Mouse (Mus musculus) macrophage (primary cell): ENCODE measurements around the gene Sirt2. TPM values are rescaled to one million over a fixed set of nuclear protein-coding genes. Genes with fewer than 3 reads are reported as not detected.

Experiments used
- H3K27ac ChIP-seq: fragments of 350-480 bp; formaldehyde crosslinking; 2 replicates; pipeline ENCODE4 v1.9.0; 2021
- H3K36me3 ChIP-seq: fragments of 350-480 bp; formaldehyde crosslinking; 2 replicates; pipeline ENCODE4 v1.9.0; 2021; ENCODE audit errors: inconsistent target
- H3K4me3 ChIP-seq: fragments of 350-480 bp; formaldehyde crosslinking; 2 replicates; pipeline ENCODE4 v1.9.0; 2021; ENCODE audit errors: inconsistent target
- H3K79me2 ChIP-seq: fragments of 350-480 bp; formaldehyde crosslinking; 2 replicates; pipeline ENCODE4 v1.9.0; 2021; ENCODE audit errors: inconsistent target
- WGBS: methylation state at CpG from one replicate; pipeline ENCODE4 v1.1.7; 2026; ENCODE audit warnings: inconsistent platforms; ENCODE audit not compliant: missing documents; 5-methylcytosine and 5-hydroxymethylcytosine counted together
- polyA plus RNA-seq: library from polyadenylated mRNA; stranded (reverse); fragments of 250-400 nt; gene quantifications from 3 replicates; pipeline ENCODE4 v1.2.4, GENCODE M21; 2018; ENCODE audit warnings: inconsistent platforms

Sirt2 gene
- polyA plus RNA-seq, 1 experiment from 2014 or later: 230 TPM

- no peak overlapping the region for H3K27ac ChIP-seq
- H3K79me2 ChIP-seq: peaks cover 22% of the 10 kb centered on the region; the same call in 1 of the 2 replicates
- no peak overlapping the region for H3K4me3 ChIP-seq
- 84% methylated on average over 7 of the region's 9 CpGs for WGBS
- H3K36me3 ChIP-seq: peaks cover 58% of the 10 kb centered on the region
These were observed 12.3 kb downstream of the Sirt2 start for GRCm38 (mm10) chr7:28778825-28779224.

GRCm38 (mm10) chr7:28780067-28780658 lies 13.6 kb downstream of the Sirt2 start:
- 30% methylated on average over 6 of the region's 6 CpGs for WGBS
- H3K27ac ChIP-seq: peak overlapping the region; percentile 94
- H3K79me2 ChIP-seq: peaks cover 9% of the 10 kb centered on the region; the same call in 1 of the 2 replicates
- H3K4me3 ChIP-seq: no peak overlapping the region
- H3K36me3 ChIP-seq: peaks cover 57% of the 10 kb centered on the region

GRCm38 (mm10) chr7:28780857-28781256 lies 14.3 kb downstream of the Sirt2 start:
- no peak overlapping the region for H3K4me3 ChIP-seq
- peak overlapping the region; percentile 94 for H3K27ac ChIP-seq
- 13% methylated on average over 7 of the region's 7 CpGs for WGBS
- H3K36me3 ChIP-seq: peaks cover 56% of the 10 kb centered on the region
- peaks cover 2% of the 10 kb centered on the region; the same call in 1 of the 2 replicates for H3K79me2 ChIP-seq

- Histone ChIP-seq H3K79me2 (no peaks in the 10 kb centered on the region; the same call in 1 of the 2 replicates), H3K27ac (peak overlapping the region; percentile 94), H3K4me3 (no peak overlapping the region), H3K36me3 (peaks cover 54% of the 10 kb centered on the region)
- 32% methylated on average over 8 of the region's 8 CpGs for WGBS
These were observed 14.7 kb downstream of the Sirt2 start for GRCm38 (mm10) chr7:28781261-28781663.

- Histone ChIP-seq H3K4me3 (no peak overlapping the region), H3K36me3 (peaks cover 40% of the 10 kb centered on the region), H3K79me2 (no peaks in the 10 kb centered on the region), H3K27ac (no peak overlapping the region)
- 100% methylated on average over 3 of the region's 5 CpGs for whole genome bisulfite sequencing
These were observed 18.6 kb downstream of the Sirt2 start for GRCm38 (mm10) chr7:28785161-28785560.

- Histone ChIP-seq H3K79me2 (no peaks in the 10 kb centered on the region), H3K4me3 (no peak overlapping the region), H3K27ac (no peak overlapping the region), H3K36me3 (peaks cover 35% of the 10 kb centered on the region)
- 94% methylated on average over 9 of the region's 9 CpGs for WGBS
These were observed 21.3 kb downstream of the Sirt2 start for GRCm38 (mm10) chr7:28787884-28788283.

GRCm38 (mm10) chr7:28788307-28789195 lies 22.0 kb downstream of the Sirt2 start, which contains the start of gene Rinl:
Gene Rinl (plus strand): TSS chr7:28788969.
- WGBS: 20% methylated on average over 5 of the region's 5 CpGs
- peaks cover 28% of the 10 kb centered on the region for H3K36me3 ChIP-seq
- H3K27ac ChIP-seq: no peak within 1 kb of the TSS
- H3K4me3 ChIP-seq: no peak within 1 kb of the TSS
- H3K79me2 ChIP-seq: no peaks in the 10 kb centered on the region

- Histone ChIP-seq H3K36me3 (peaks cover 21% of the 10 kb centered on the region), H3K27ac (no peak overlapping the region), H3K4me3 (no peak overlapping the region), H3K79me2 (no peaks in the 10 kb centered on the region)
- 86% methylated on average over 3 of the region's 3 CpGs for WGBS
These were observed 22.7 kb downstream of the Sirt2 start for GRCm38 (mm10) chr7:28789235-28789634.

- Histone ChIP-seq H3K79me2 (no peaks in the 10 kb centered on the region), H3K4me3 (no peak overlapping the region), H3K36me3 (peaks cover 13% of the 10 kb centered on the region; the same call in 1 of the 2 replicates), H3K27ac (no peak overlapping the region)
- 88% methylated on average over 8 of the region's 8 CpGs for WGBS
These were observed 23.7 kb downstream of the Sirt2 start for GRCm38 (mm10) chr7:28790066-28790806.

GRCm38 (mm10) chr7:28791706-28792105 lies 25.2 kb downstream of the Sirt2 start:
- no peak overlapping the region for H3K4me3 ChIP-seq
- H3K79me2 ChIP-seq: no peaks in the 10 kb centered on the region
- H3K27ac ChIP-seq: no peak overlapping the region
- peaks cover 2% of the 10 kb centered on the region; the same call in 1 of the 2 replicates for H3K36me3 ChIP-seq

- Histone ChIP-seq H3K27ac (no peak overlapping the region), H3K79me2 (peaks cover 8% of the 10 kb centered on the region; the same call in 1 of the 2 replicates), H3K4me3 (no peak overlapping the region), H3K36me3 (no peaks in the 10 kb centered on the region; the same call in 1 of the 2 replicates)
- WGBS: 73% methylated on average over 11 of the region's 14 CpGs
These were observed 26.1 kb downstream of the Sirt2 start for GRCm38 (mm10) chr7:28792391-28793185.

- H3K27ac ChIP-seq: no peak overlapping the region
- H3K79me2 ChIP-seq: peaks cover 12% of the 10 kb centered on the region; the same call in 1 of the 2 replicates
- WGBS: 38% methylated on average over 2 of the region's 2 CpGs
- no peak overlapping the region for H3K4me3 ChIP-seq
- peaks cover 11% of the 10 kb centered on the region; the same call in 1 of the 2 replicates for H3K36me3 ChIP-seq
These were observed 27.3 kb downstream of the Sirt2 start for GRCm38 (mm10) chr7:28793834-28794233.

GRCm38 (mm10) chr7:28794496-28794895 lies 28.0 kb downstream of the Sirt2 start:
- Histone ChIP-seq H3K36me3 (peaks cover 15% of the 10 kb centered on the region; the same call in 1 of the 2 replicates), H3K27ac (no peak overlapping the region), H3K4me3 (no peak overlapping the region), H3K79me2 (peaks cover 12% of the 10 kb centered on the region; the same call in 1 of the 2 replicates)
- 90% methylated on average over 3 of the region's 3 CpGs for WGBS

- H3K4me3 ChIP-seq: peak overlapping the region; percentile 86
- peak overlapping the region; percentile 93 for H3K27ac ChIP-seq
- peaks cover 12% of the 10 kb centered on the region; the same call in 1 of the 2 replicates for H3K79me2 ChIP-seq
- H3K36me3 ChIP-seq: peaks cover 15% of the 10 kb centered on the region; the same call in 1 of the 2 replicates
- WGBS: 3% methylated on average over 15 of the region's 15 CpGs
These were observed 29.3 kb downstream of the Sirt2 start for GRCm38 (mm10) chr7:28795832-28796231.
